Mouse (Mus musculus): ENCODE measurements at regions not wholly inside any gene's neighbourhood (a gene's known extent, or its start where the extent isn't known, plus 50 kb on each side); places are given as distances from the start of the nearest gene placed in this dataset.

- TF ChIP-seq GATA1 (IDR thresholded peaks at IDR 0.05; ENCODE audit: borderline replicate concordance, low read length), result no peak
- TF ChIP-seq FLI1 (IDR thresholded peaks at IDR 0.05; ENCODE audit: low read length), result no peak
Observed at GRCm38 (mm10) chr7:65774388-65775015, 83.5 kb downstream of the Tm2d3 start.
